Mouse (Mus musculus) ES-Bruce4 (cell line): ENCODE measurements around the gene Snrnp27. TPM values are rescaled to one million over a fixed set of nuclear protein-coding genes. Genes with fewer than 3 reads are reported as not detected.

Experiments used
- H3K27ac ChIP-seq: 2 replicates; pipeline ENCODE4 v1.5.1; 2012; ENCODE audit warnings: low read length, inconsistent platforms; ENCODE audit not compliant: insufficient read depth
- H3K27me3 ChIP-seq: 2 replicates; pipeline ENCODE4 v1.6.1; 2012; ENCODE audit warnings: mild to moderate bottlenecking, low read length, inconsistent platforms; ENCODE audit not compliant: control insufficient read depth, poor library complexity, insufficient read depth, severe bottlenecking
- H3K36me3 ChIP-seq: 2 replicates; pipeline ENCODE4 v1.6.1; 2012; ENCODE audit warnings: inconsistent platforms, mild to moderate bottlenecking, low read length, moderate library complexity; ENCODE audit not compliant: control insufficient read depth, poor library complexity, insufficient read depth, severe bottlenecking
- H3K4me1 ChIP-seq: one replicate; pipeline ENCODE4 v1.8.1; 2011; ENCODE audit warnings: low read length; ENCODE audit not compliant: control insufficient read depth, insufficient read depth
- H3K4me3 ChIP-seq: 2 replicates; pipeline ENCODE4 v1.5.1; 2011; ENCODE audit warnings: low read depth, mild to moderate bottlenecking, low read length
- H3K9ac ChIP-seq: 2 replicates; pipeline ENCODE4 v1.6.1; 2012; ENCODE audit warnings: low read depth, mild to moderate bottlenecking, inconsistent platforms; ENCODE audit not compliant: poor library complexity, severe bottlenecking
- H3K9me3 ChIP-seq: replicated peaks from 2 replicates; pipeline ENCODE4 v1.6.1; 2012; ENCODE audit warnings: mild to moderate bottlenecking, low read length, inconsistent platforms; ENCODE audit not compliant: control insufficient read depth, poor library complexity, insufficient read depth, severe bottlenecking
- CTCF ChIP-seq: IDR thresholded peaks from one replicate; pipeline ENCODE4 v1.8.1; 2011; ENCODE audit warnings: low read depth, low read length
- EP300 ChIP-seq: IDR thresholded peaks from 2 replicates; pipeline ENCODE4 v1.6.1; 2011; ENCODE audit warnings: low read depth, low read length; ENCODE audit not compliant: insufficient read depth
- POLR2A ChIP-seq: IDR thresholded peaks from one replicate; pipeline ENCODE4 v1.8.1; 2011; ENCODE audit warnings: low read length; ENCODE audit not compliant: insufficient read depth
- polyA plus RNA-seq: library from polyadenylated mRNA; stranded (reverse); fragments of >200 nt; gene quantifications from 2 replicates; pipeline ENCODE4 v1.2.4, GENCODE M21; 2011; ENCODE audit warnings: low read depth; ENCODE audit not compliant: missing spikeins, insufficient read depth, insufficient read length

Snrnp27 gene
- polyA plus RNA-seq, 1 experiment: 93.5 TPM

GRCm38 (mm10) chr6:86640776-86641175 lies 43.5 kb downstream of the Snrnp27 start:
- TF ChIP-seq CTCF (no peak), POLR2A (no peak), EP300 (no peak)
- Histone ChIP-seq H3K9ac (no peak overlapping the region), H3K27ac (no peak overlapping the region), H3K4me3 (no peak overlapping the region), H3K36me3 (no peaks in the 10 kb centered on the region), H3K27me3 (no peaks in the 10 kb centered on the region), H3K4me1 (no peaks in the 10 kb centered on the region), H3K9me3 (no peaks in the 10 kb centered on the region)

- Histone ChIP-seq H3K4me1 (no peaks in the 10 kb centered on the region), H3K27me3 (no peaks in the 10 kb centered on the region), H3K9ac (no peak overlapping the region), H3K27ac (no peak overlapping the region), H3K36me3 (no peaks in the 10 kb centered on the region), H3K9me3 (no peaks in the 10 kb centered on the region), H3K4me3 (no peak overlapping the region)
- TF ChIP-seq EP300 (no peak), CTCF (no peak), POLR2A (no peak)
Observed at GRCm38 (mm10) chr6:86640161-86640560, 44.2 kb downstream of the Snrnp27 start.

GRCm38 (mm10) chr6:86639180-86640160 lies 44.9 kb downstream of the Snrnp27 start:
- Histone ChIP-seq H3K36me3 (no peaks in the 10 kb centered on the region), H3K27ac (no peak overlapping the region), H3K9ac (no peak overlapping the region), H3K4me1 (no peaks in the 10 kb centered on the region), H3K9me3 (no peaks in the 10 kb centered on the region), H3K27me3 (no peaks in the 10 kb centered on the region), H3K4me3 (peak overlapping the region; percentile 31)
- TF ChIP-seq EP300 (no peak), CTCF (no peak), POLR2A (no peak)

- Histone ChIP-seq H3K4me3 (no peak overlapping the region), H3K9ac (no peak overlapping the region), H3K36me3 (no peaks in the 10 kb centered on the region), H3K27me3 (no peaks in the 10 kb centered on the region), H3K27ac (no peak overlapping the region), H3K4me1 (no peaks in the 10 kb centered on the region), H3K9me3 (no peaks in the 10 kb centered on the region)
- no peak for TF ChIP-seq EP300
- TF ChIP-seq CTCF: no peak
Observed at GRCm38 (mm10) chr6:86638434-86638833, 45.9 kb downstream of the Snrnp27 start.

- H3K9ac ChIP-seq: no peak overlapping the region
- no peak overlapping the region for H3K27ac ChIP-seq
- H3K27me3 ChIP-seq: no peaks in the 10 kb centered on the region
- no peak for TF ChIP-seq CTCF
- TF ChIP-seq EP300: no peak
- TF ChIP-seq POLR2A: no peak
- H3K4me3 ChIP-seq: no peak overlapping the region
- H3K9me3 ChIP-seq: no peaks in the 10 kb centered on the region
- H3K4me1 ChIP-seq: no peaks in the 10 kb centered on the region
- H3K36me3 ChIP-seq: no peaks in the 10 kb centered on the region
Observed at GRCm38 (mm10) chr6:86637860-86638259, 46.5 kb downstream of the Snrnp27 start.

- Histone ChIP-seq H3K4me1 (no peaks in the 10 kb centered on the region), H3K4me3 (no peak overlapping the region), H3K36me3 (no peaks in the 10 kb centered on the region), H3K9ac (no peak overlapping the region), H3K27ac (no peak overlapping the region), H3K9me3 (no peaks in the 10 kb centered on the region), H3K27me3 (no peaks in the 10 kb centered on the region)
- no peak for TF ChIP-seq EP300
- no peak for TF ChIP-seq CTCF
- TF ChIP-seq POLR2A: no peak
Observed at GRCm38 (mm10) chr6:86637171-86637835, 47.0 kb downstream of the Snrnp27 start.
